Mouse (Mus musculus) G1E (cell line): ENCODE data around the gene Hyal3.

ENCODE experiments used
- CTCF ChIP-seq: IDR thresholded peaks from 2 replicates; pipeline ENCODE4 v1.5.1; 2012; ENCODE audit warnings: low read depth, low read length, inconsistent platforms, mixed read lengths
- GATA1 ChIP-seq: IDR thresholded peaks from 2 replicates; pipeline ENCODE4 v1.6.1; 2012; ENCODE audit warnings: borderline replicate concordance, low read length, inconsistent platforms, mixed read lengths

GRCm38 (mm10) chr9:107554319-107554825 is 26.2 kb upstream of the Hyal3 start:
- no peak for TF ChIP-seq GATA1
- TF ChIP-seq CTCF: no peak
